Mouse (Mus musculus): ENCODE results near the gene Armt1.

- no peak for TF ChIP-seq GATA1 (IDR thresholded peaks at IDR 0.05; ENCODE audit: borderline replicate concordance, low read length)
- no peak for TF ChIP-seq FLI1 (IDR thresholded peaks at IDR 0.05; ENCODE audit: low read length)
Observed at GRCm38 (mm10) chr10:4387701-4388383, 44.4 kb upstream of the Armt1 start, which contains the start of gene Zbtb2.

All from megakaryocyte, embryonic 14.5 days (primary cell).